Mouse (Mus musculus) testis, adult 2 months (tissue): ENCODE results near the gene Coq2.

Source experiments
- CTCF ChIP-seq: fragments of 200-500 bp; IDR thresholded peaks from 2 replicates; pipeline ENCODE4 v1.5.1; 2012; ENCODE audit warnings: low read depth, mild to moderate bottlenecking, inconsistent platforms, low read length, moderate library complexity; ENCODE audit not compliant: control insufficient read depth, insufficient read depth, insufficient replicate concordance
- POLR2A ChIP-seq: fragments of 200-500 bp; IDR thresholded peaks from 2 replicates; pipeline ENCODE4 v1.6.1; 2012; ENCODE audit warnings: low read depth, mild to moderate bottlenecking, inconsistent platforms, low read length, moderate library complexity; ENCODE audit not compliant: control insufficient read depth

- TF ChIP-seq POLR2A (no peak), CTCF (no peak)
Observed at GRCm38 (mm10) chr5:100697398-100697797, 22.5 kb upstream of the Coq2 start.
